Mouse (Mus musculus) heart, embryonic 11.5 days (tissue): ENCODE data around the gene Srpk3. TPM values are rescaled to one million over a fixed set of nuclear protein-coding genes. Genes with fewer than 3 reads are reported as not detected.
A peak's percentile ranks its signal among the peaks of the same experiment; 100 is the strongest.

ENCODE experiments used
- ATAC-seq: fragments of 200-750 bp; cut with Nextera tagmentation; replicated peaks from 2 replicates; pipeline ENCODE4 v1.8.0; 2017; ENCODE audit warnings: moderate library complexity; ENCODE audit not compliant: insufficient number of reproducible peaks, low FRiP score, low TSS enrichment
- H3K27ac ChIP-seq: fragments of 300-500 bp; sonication (generic); 2 replicates; pipeline ENCODE4 v1.5.1; 2014; ENCODE audit warnings: mild to moderate bottlenecking, low read depth, low read length
- H3K27me3 ChIP-seq: fragments of 300-500 bp; sonication (generic); 2 replicates; pipeline ENCODE4 v1.6.1; 2014; ENCODE audit warnings: mild to moderate bottlenecking, low read length, mixed read lengths; ENCODE audit not compliant: control insufficient read depth, insufficient read depth
- H3K36me3 ChIP-seq: fragments of 300-500 bp; sonication (generic); 2 replicates; pipeline ENCODE4 v1.6.1; 2014; ENCODE audit warnings: mild to moderate bottlenecking, low read length, moderate library complexity, mixed read lengths; ENCODE audit not compliant: control insufficient read depth, insufficient read depth
- H3K4me1 ChIP-seq: fragments of 300-500 bp; sonication (generic); 2 replicates; pipeline ENCODE4 v1.6.1; 2014; ENCODE audit warnings: low read length; ENCODE audit not compliant: control insufficient read depth, insufficient read depth
- H3K4me2 ChIP-seq: fragments of 300-500 bp; sonication (generic); 2 replicates; pipeline ENCODE4 v1.6.1; 2014; ENCODE audit warnings: mild to moderate bottlenecking, moderate library complexity
- H3K4me3 ChIP-seq: fragments of 300-500 bp; sonication (generic); 2 replicates; pipeline ENCODE4 v1.5.1; 2014; ENCODE audit warnings: low read depth, low read length
- H3K9ac ChIP-seq: fragments of 300-500 bp; sonication (generic); 2 replicates; pipeline ENCODE4 v1.6.1; 2014; ENCODE audit warnings: mild to moderate bottlenecking, low read depth, low read length, moderate library complexity
- H3K9me3 ChIP-seq: fragments of 300-500 bp; sonication (generic); replicated peaks from 2 replicates; pipeline ENCODE4 v1.6.1; 2016; ENCODE audit warnings: low read length; ENCODE audit not compliant: control insufficient read depth
- WGBS: fragments of 180-500 bp; shearing (Covaris S2); extraction: QIAGEN DNeasy Blood & Tissue Kit; methylation state at CpG from one replicate; pipeline ENCODE4 v1.1.7; 2014; ENCODE audit not compliant: insufficient replicate concordance; 5-methylcytosine and 5-hydroxymethylcytosine counted together
- polyA plus RNA-seq: library from polyadenylated mRNA; unstranded; fragments of >200 nt; fragmentation: Nextera tagmentation; extraction: Ambion mirVana; gene quantifications from 2 replicates; pipeline ENCODE4 v1.2.1, GENCODE M21; 2014

The Srpk3 gene
- polyA plus RNA-seq, 1 experiment from 2014 or later: 52.6 TPM

DNA sequence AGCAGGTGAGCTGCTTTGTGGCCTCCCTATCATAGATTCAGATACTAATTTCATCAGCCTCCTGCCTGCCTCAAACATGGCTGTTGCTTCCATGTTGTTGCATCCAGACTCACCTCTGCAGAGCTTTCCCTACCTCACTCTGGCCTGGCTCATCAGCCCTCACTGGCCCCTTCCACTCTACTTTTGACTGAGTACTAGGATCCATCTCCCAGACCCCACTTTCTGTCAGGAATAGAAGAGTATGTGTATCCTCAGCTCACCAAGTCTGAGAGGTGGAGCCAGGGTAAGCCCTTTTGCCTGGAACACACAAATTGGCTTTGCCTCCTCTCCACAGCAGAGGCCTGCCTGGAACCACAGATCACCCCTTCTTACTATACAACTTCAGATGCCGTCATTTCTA is 14.3 kb downstream of the Srpk3 start:
- peak overlapping the region; percentile 59 for H3K4me2 ChIP-seq
- H3K27ac ChIP-seq: no peak overlapping the region
- H3K9ac ChIP-seq: no peak overlapping the region
- no peak overlapping the region for H3K4me3 ChIP-seq
- peaks cover 2% of the 10 kb centered on the region; the same call in 1 of the 2 replicates for H3K36me3 ChIP-seq
- no peak for ATAC-seq
- H3K9me3 ChIP-seq: no peaks in the 10 kb centered on the region
- H3K4me1 ChIP-seq: 0 out of 2 replicates have a peak, but pooled peaks cover 2% of the 10 kb centered on the region
- WGBS: 90% methylated on average over 1 of the region's 1 CpGs
- H3K27me3 ChIP-seq: no peaks in the 10 kb centered on the region

DNA sequence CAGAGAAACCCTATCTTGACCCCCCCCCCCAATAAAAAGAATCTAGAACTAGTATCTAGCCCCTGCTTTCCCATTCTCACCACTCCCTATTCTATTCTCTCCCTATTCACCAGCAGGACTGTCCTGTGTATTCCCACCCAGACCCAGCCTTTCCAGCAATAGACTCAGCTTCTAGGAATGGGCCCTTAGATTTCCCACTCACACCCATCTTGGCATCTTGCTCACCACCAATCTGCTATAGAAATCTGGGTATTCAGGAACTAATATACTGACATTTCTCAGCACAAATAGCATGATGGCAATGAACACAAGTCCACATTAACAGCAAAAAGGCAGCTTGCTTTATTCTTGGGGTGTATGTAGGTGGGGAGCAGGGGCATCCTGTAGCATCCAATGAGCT is 18.8 kb downstream of the Srpk3 start:
- no peak for ATAC-seq
- H3K9me3 ChIP-seq: no peaks in the 10 kb centered on the region

DNA sequence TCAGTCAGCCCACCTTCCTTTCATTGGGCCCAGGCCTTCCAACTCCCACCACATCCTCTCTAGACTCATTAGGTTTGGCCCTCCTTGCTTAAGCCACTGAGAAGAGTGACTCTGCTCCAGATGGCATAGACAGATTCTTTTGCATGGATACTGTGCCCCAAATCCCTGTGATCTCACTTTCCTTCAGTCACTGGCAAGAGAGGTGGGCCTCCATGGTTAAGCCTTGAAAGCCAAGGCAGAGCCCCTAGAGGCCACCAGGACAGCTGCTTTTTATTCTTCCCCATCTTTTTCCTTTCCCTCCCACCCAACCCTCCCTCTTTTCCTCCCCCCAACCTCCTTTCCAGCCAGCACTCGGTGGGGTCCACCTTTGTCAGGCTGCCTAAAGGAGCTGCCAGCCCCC is 19.3 kb downstream of the Srpk3 start:
- no peaks in the 10 kb centered on the region for H3K9me3 ChIP-seq
- no peaks in the 10 kb centered on the region for H3K4me1 ChIP-seq
- no peak for ATAC-seq
- WGBS: 45% methylated on average over 1 of the region's 1 CpGs
- no peak overlapping the region for H3K4me2 ChIP-seq
- H3K4me3 ChIP-seq: no peak overlapping the region
- H3K36me3 ChIP-seq: peaks cover 2% of the 10 kb centered on the region; the same call in 1 of the 2 replicates
- no peak overlapping the region for H3K27ac ChIP-seq
- no peak overlapping the region for H3K9ac ChIP-seq
- H3K27me3 ChIP-seq: 0 out of 2 replicates have a peak, but pooled peaks cover 1% of the 10 kb centered on the region

More for the DNA sequence above, 18.8 kb downstream of the Srpk3 start:
- no peak overlapping the region for H3K4me3 ChIP-seq
- H3K27me3 ChIP-seq: no peaks in the 10 kb centered on the region
- no peak overlapping the region for H3K9ac ChIP-seq
- no peak overlapping the region for H3K27ac ChIP-seq
- peaks cover 2% of the 10 kb centered on the region; the same call in 1 of the 2 replicates for H3K36me3 ChIP-seq
- H3K4me1 ChIP-seq: 0 out of 2 replicates have a peak, but pooled peaks cover under 1% of the 10 kb centered on the region
- H3K4me2 ChIP-seq: no peak overlapping the region

DNA sequence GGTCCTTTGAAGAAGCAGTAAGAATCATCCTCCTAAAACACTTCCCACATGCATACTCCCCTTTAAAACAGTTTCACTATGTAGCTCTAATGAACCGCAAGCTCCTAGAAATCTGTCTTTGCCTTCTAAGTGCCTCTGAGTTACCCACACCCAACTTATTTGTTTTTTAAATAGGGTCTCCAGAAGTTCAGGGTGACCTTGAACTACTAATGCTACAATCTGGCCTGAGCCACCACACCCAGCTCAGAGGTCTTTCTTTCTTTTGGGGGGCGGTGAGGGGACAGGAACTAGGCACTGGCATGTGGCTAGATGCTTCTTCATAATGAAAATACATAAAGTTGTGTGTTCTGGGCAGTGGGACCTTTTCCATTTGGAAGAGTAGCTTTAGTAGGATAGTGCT is 23.3 kb downstream of the Srpk3 start:
- ATAC-seq: no peak
- Histone ChIP-seq H3K4me3 (no peak overlapping the region), H3K27me3 (0 out of 2 replicates have a peak, but pooled peaks cover 2% of the 10 kb centered on the region), H3K9me3 (no peaks in the 10 kb centered on the region), H3K4me2 (no peak overlapping the region), H3K9ac (no peak overlapping the region), H3K36me3 (no peaks in the 10 kb centered on the region), H3K4me1 (no peaks in the 10 kb centered on the region), H3K27ac (no peak overlapping the region)
- WGBS: 88% methylated on average over 2 of the region's 2 CpGs

DNA sequence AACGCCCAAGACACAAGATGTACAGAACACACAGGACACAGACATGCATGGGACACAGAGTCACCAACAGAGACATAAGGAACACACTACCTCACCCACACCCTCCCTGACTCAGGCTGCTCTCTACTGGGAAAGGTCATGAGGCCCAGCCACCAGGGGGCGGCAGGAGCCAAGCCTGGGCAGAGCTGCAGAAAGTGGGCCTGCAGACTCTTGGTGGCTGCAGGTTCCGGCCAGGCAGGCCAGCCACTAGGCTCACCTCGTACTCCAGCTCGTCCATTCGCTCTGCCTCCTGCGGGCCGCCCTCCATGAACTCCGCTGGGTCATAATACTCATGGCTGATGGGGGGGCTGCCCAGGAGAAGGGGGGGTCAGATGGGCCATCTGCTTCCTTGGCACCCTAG is 24.3 kb downstream of the Srpk3 start:
- H3K4me2 ChIP-seq: no peak overlapping the region
- 0 out of 2 replicates have a peak, but pooled peaks cover 2% of the 10 kb centered on the region for H3K27me3 ChIP-seq
- no peak overlapping the region for H3K4me3 ChIP-seq
- H3K9me3 ChIP-seq: no peaks in the 10 kb centered on the region
- 32% methylated on average over 9 of the region's 9 CpGs for WGBS
- no peak overlapping the region for H3K27ac ChIP-seq
- peak; percentile 59; the same call in 1 of the 2 replicates for ATAC-seq
- H3K36me3 ChIP-seq: no peaks in the 10 kb centered on the region
- no peaks in the 10 kb centered on the region for H3K4me1 ChIP-seq
- H3K9ac ChIP-seq: no peak overlapping the region

DNA sequence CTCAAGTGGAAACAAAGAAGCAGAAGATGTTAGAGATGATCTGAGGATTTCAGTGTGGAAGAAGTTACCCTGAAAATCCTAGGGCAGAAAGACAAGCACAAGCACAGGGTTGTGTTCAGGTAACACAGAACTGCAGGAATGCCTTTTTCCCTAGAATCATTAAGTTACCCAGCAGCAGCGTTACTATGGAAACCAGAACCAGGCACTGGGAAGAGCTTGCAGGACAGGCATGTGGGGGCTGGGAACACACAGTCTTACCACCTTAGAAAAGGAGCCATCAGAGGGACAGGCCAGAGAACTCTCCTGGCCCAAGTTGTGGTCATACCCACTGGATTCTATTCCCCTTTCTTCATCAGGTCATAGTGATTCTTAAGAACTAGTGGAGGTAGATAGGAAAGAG is 31.6 kb downstream of the Srpk3 start:
- no peak for ATAC-seq
- Histone ChIP-seq H3K27ac (no peak overlapping the region), H3K9me3 (no peaks in the 10 kb centered on the region), H3K4me3 (no peak overlapping the region), H3K27me3 (no peaks in the 10 kb centered on the region), H3K4me1 (no peaks in the 10 kb centered on the region), H3K4me2 (no peak overlapping the region), H3K9ac (no peak overlapping the region), H3K36me3 (no peaks in the 10 kb centered on the region)
- 71% methylated on average over 1 of the region's 1 CpGs for WGBS

DNA sequence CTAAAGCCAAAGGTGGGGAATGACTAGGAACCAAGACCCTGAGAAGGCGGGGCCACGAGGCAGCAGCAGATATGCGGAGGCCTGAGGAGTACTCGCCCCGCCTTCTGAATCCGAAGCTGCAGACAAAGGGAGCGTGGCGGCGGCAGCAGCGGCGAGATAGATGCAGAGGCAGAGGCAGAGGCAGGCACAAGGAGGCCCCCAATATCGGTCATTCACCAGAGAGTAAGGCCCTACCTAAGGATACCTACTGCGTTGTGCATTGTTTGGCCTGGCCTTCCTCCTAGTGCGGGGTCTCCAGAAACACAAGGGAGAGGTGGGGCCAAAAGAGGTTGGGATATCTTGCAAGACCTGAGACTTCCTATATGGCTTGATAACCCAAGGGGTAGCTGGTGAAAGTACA is 40.9 kb downstream of the Srpk3 start:
- H3K9ac ChIP-seq: no peak overlapping the region
- H3K36me3 ChIP-seq: no peaks in the 10 kb centered on the region
- peak overlapping the region; percentile 26 for H3K4me3 ChIP-seq
- WGBS: 9% methylated on average over 14 of the region's 14 CpGs
- ATAC-seq: no peak
- no peaks in the 10 kb centered on the region for H3K9me3 ChIP-seq
- H3K27me3 ChIP-seq: no peaks in the 10 kb centered on the region
- H3K4me1 ChIP-seq: no peaks in the 10 kb centered on the region
- no peak overlapping the region for H3K27ac ChIP-seq
- peak overlapping the region; percentile 53 for H3K4me2 ChIP-seq

DNA sequence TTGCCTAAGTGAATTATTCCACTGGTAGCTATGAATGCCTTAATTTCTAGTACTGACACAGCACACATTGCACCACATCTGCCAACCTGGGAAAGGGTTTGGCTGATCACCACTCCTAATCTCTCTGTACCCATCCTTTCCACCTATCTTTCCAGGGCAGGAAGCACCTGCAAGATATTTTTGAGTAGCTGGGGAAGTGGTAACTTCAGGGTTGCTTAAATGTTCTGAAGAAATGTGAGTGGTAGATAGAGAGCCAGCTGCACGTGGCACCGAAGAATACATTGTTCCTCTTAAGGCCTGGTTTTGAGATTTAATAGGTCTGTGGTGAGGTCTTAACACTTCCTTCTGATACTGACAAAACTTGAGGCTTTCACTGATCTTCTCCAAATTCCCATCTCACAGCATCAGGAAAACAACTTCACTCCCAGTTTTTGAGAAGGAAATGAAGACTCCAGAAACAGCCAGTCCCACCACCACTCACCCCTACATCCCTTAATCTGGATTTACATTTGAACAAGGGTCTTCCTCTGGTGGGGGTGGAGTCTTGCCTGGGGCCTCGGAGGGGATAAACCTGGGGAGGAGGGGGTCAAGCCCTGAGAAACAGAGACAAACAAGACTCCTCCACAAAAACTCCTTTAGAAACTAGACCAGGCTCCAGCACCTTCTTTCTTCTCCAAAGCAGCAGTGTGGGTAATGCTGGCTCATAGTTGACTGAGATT is 42.5 kb downstream of the Srpk3 start:
- Histone ChIP-seq H3K4me3 (no peak overlapping the region), H3K27ac (no peak overlapping the region), H3K27me3 (no peaks in the 10 kb centered on the region), H3K9me3 (no peaks in the 10 kb centered on the region), H3K4me2 (no peak overlapping the region), H3K4me1 (no peaks in the 10 kb centered on the region), H3K36me3 (no peaks in the 10 kb centered on the region), H3K9ac (no peak overlapping the region)
- 46% methylated on average over 3 of the region's 3 CpGs for WGBS
- no peak for ATAC-seq

DNA sequence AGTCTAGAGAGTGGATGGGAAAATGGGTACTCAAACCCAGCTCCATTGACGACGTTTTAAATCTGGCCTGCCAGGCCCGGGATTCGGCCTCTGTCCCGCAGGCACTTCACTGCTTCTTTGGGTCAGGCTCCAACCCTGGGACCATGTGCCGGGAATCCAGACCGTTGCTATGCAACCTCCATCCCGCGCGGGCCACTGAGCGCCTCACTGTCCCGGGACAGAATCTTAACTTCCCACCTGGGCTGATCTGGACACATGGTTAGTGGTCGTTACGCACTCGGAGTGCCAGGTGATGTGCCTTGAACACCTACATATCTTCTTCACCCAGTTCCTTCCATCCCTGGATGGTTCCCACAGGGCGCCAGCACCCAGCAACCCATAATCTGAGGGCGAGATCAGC is 49.5 kb downstream of the Srpk3 start:
- 17% methylated on average over 17 of the region's 17 CpGs for WGBS
- Histone ChIP-seq H3K9ac (no peak overlapping the region), H3K27me3 (peaks cover 31% of the 10 kb centered on the region), H3K36me3 (no peaks in the 10 kb centered on the region), H3K9me3 (no peaks in the 10 kb centered on the region), H3K4me2 (peak overlapping the region; percentile 81), H3K27ac (no peak overlapping the region), H3K4me3 (peak overlapping the region; percentile 54), H3K4me1 (no peaks in the 10 kb centered on the region)
- ATAC-seq: no peak
